Mouse (Mus musculus) liver, embryonic 11.5 days (tissue): ENCODE data around the gene Morc1. TPM values are rescaled to one million over a fixed set of nuclear protein-coding genes. Genes with fewer than 3 reads are reported as not detected.

Experiments
- ATAC-seq: fragments of 200-750 bp; cut with Nextera tagmentation; replicated peaks from 2 replicates; pipeline ENCODE4 v1.8.0; 2017; ENCODE audit warnings: moderate number of reproducible peaks, mild to moderate bottlenecking, moderate TSS enrichment, moderate library complexity; ENCODE audit not compliant: low FRiP score
- DNase-seq: peaks from one replicate; pipeline ENCODE4 v3.0.0-alpha.2; 2017; ENCODE audit warnings: low spot score
- H3K27ac ChIP-seq: fragments of 300-500 bp; sonication (generic); 2 replicates; pipeline ENCODE4 v1.5.1; 2014; ENCODE audit warnings: mild to moderate bottlenecking, low read depth, low read length, control low read depth
- H3K27me3 ChIP-seq: fragments of 300-500 bp; sonication (generic); replicated peaks from 2 replicates; pipeline ENCODE4 v1.6.1; 2014; ENCODE audit warnings: low read length, mixed read lengths; ENCODE audit not compliant: control insufficient read depth, insufficient read depth
- H3K36me3 ChIP-seq: fragments of 300-500 bp; sonication (generic); 2 replicates; pipeline ENCODE4 v1.6.1; 2014; ENCODE audit warnings: mild to moderate bottlenecking, low read length, moderate library complexity, mixed read lengths; ENCODE audit not compliant: control insufficient read depth, insufficient read depth
- H3K4me1 ChIP-seq: fragments of 300-500 bp; sonication (generic); replicated peaks from 2 replicates; pipeline ENCODE4 v1.6.1; 2014; ENCODE audit warnings: low read length, mixed read lengths; ENCODE audit not compliant: control insufficient read depth, insufficient read depth
- H3K4me2 ChIP-seq: fragments of 300-500 bp; sonication (generic); 2 replicates; pipeline ENCODE4 v1.6.1; 2014; ENCODE audit warnings: mild to moderate bottlenecking, control low read depth, moderate library complexity
- H3K4me3 ChIP-seq: fragments of 300-500 bp; sonication (generic); 2 replicates; pipeline ENCODE4 v1.5.1; 2014; ENCODE audit warnings: low read depth, low read length, control low read depth
- H3K9ac ChIP-seq: fragments of 300-500 bp; sonication (generic); 2 replicates; pipeline ENCODE4 v1.6.1; 2014; ENCODE audit warnings: low read depth, low read length, control low read depth
- H3K9me3 ChIP-seq: fragments of 300-500 bp; sonication (generic); 2 replicates; pipeline ENCODE4 v1.6.1; 2016; ENCODE audit warnings: low read length, inconsistent platforms, mixed read lengths; ENCODE audit not compliant: control insufficient read depth
- WGBS: fragments of 180-500 bp; shearing (Covaris S2); extraction: QIAGEN DNeasy Blood & Tissue Kit; methylation state at CpG from one replicate; pipeline ENCODE4 v1.1.7; 2014; 5-methylcytosine and 5-hydroxymethylcytosine counted together
- polyA plus RNA-seq: library from polyadenylated mRNA; unstranded; fragments of >200 nt; fragmentation: Nextera tagmentation; extraction: Ambion mirVana; gene quantifications from 2 replicates; pipeline ENCODE4 v1.2.1, GENCODE M21; 2014

Gene Morc1
- polyA plus RNA-seq, 1 experiment from 2014 or later: 0.25 TPM

- Histone ChIP-seq H3K4me1 (no peaks in the 10 kb centered on the region), H3K27me3 (no peaks in the 10 kb centered on the region), H3K4me2 (no peak overlapping the region), H3K36me3 (no peaks in the 10 kb centered on the region), H3K9ac (no peak overlapping the region), H3K27ac (no peak overlapping the region), H3K9me3 (no peaks in the 10 kb centered on the region), H3K4me3 (no peak overlapping the region)
- DNase-seq: no peak
- no peak for ATAC-seq
- 81% methylated on average over 3 of the region's 3 CpGs for WGBS
Observed at GRCm38 (mm10) chr16:48627296-48627695, 196.3 kb downstream of the Morc1 start.

- Histone ChIP-seq H3K36me3 (no peaks in the 10 kb centered on the region), H3K4me2 (no peak overlapping the region), H3K9ac (no peak overlapping the region), H3K27me3 (no peaks in the 10 kb centered on the region), H3K4me3 (no peak overlapping the region), H3K27ac (no peak overlapping the region), H3K4me1 (no peaks in the 10 kb centered on the region), H3K9me3 (no peaks in the 10 kb centered on the region)
- 80% methylated on average over 5 of the region's 5 CpGs for WGBS
- ATAC-seq (no peak), DNase-seq (no peak)
Observed at GRCm38 (mm10) chr16:48629710-48630109, 198.7 kb downstream of the Morc1 start.

GRCm38 (mm10) chr16:48630466-48630865, 199.4 kb downstream of the Morc1 start:
- H3K27me3 ChIP-seq: no peaks in the 10 kb centered on the region
- no peak overlapping the region for H3K4me3 ChIP-seq
- H3K36me3 ChIP-seq: no peaks in the 10 kb centered on the region
- H3K4me1 ChIP-seq: no peaks in the 10 kb centered on the region
- no peak overlapping the region for H3K27ac ChIP-seq
- no peak overlapping the region for H3K4me2 ChIP-seq
- DNase-seq (no peak), ATAC-seq (no peak)
- no peak overlapping the region for H3K9ac ChIP-seq
- WGBS: 37% methylated on average over 8 of the region's 8 CpGs
- no peaks in the 10 kb centered on the region for H3K9me3 ChIP-seq

GRCm38 (mm10) chr16:48632351-48632750, 201.3 kb downstream of the Morc1 start:
- Histone ChIP-seq H3K27ac (no peak overlapping the region), H3K4me3 (no peak overlapping the region), H3K4me2 (no peak overlapping the region), H3K9me3 (no peaks in the 10 kb centered on the region), H3K27me3 (no peaks in the 10 kb centered on the region), H3K36me3 (no peaks in the 10 kb centered on the region), H3K9ac (no peak overlapping the region), H3K4me1 (no peaks in the 10 kb centered on the region)
- 76% methylated on average over 6 of the region's 6 CpGs for WGBS
- DNase-seq (no peak), ATAC-seq (no peak)

GRCm38 (mm10) chr16:48646246-48646645, 215.2 kb downstream of the Morc1 start:
- Histone ChIP-seq H3K36me3 (no peaks in the 10 kb centered on the region), H3K4me2 (no peak overlapping the region), H3K9me3 (no peaks in the 10 kb centered on the region), H3K27me3 (no peaks in the 10 kb centered on the region), H3K27ac (no peak overlapping the region), H3K9ac (no peak overlapping the region), H3K4me1 (no peaks in the 10 kb centered on the region), H3K4me3 (no peak overlapping the region)
- DNase-seq (no peak), ATAC-seq (no peak)
- 67% methylated on average over 2 of the region's 2 CpGs for WGBS

- H3K4me3 ChIP-seq: no peak overlapping the region
- no peaks in the 10 kb centered on the region for H3K9me3 ChIP-seq
- H3K4me1 ChIP-seq: no peaks in the 10 kb centered on the region
- WGBS: 43% methylated on average over 5 of the region's 5 CpGs
- H3K36me3 ChIP-seq: no peaks in the 10 kb centered on the region
- no peak overlapping the region for H3K4me2 ChIP-seq
- H3K9ac ChIP-seq: no peak overlapping the region
- H3K27ac ChIP-seq: no peak overlapping the region
- DNase-seq (no peak), ATAC-seq (no peak)
- no peaks in the 10 kb centered on the region for H3K27me3 ChIP-seq
Observed at GRCm38 (mm10) chr16:48671696-48672095, 240.7 kb downstream of the Morc1 start.

GRCm38 (mm10) chr16:48672664-48673063, 241.6 kb downstream of the Morc1 start:
- ATAC-seq (no peak), DNase-seq (no peak)
- H3K9ac ChIP-seq: no peak overlapping the region
- WGBS: 73% methylated on average over 3 of the region's 3 CpGs
- H3K4me3 ChIP-seq: no peak overlapping the region
- H3K4me1 ChIP-seq: no peaks in the 10 kb centered on the region
- H3K27ac ChIP-seq: no peak overlapping the region
- no peaks in the 10 kb centered on the region for H3K9me3 ChIP-seq
- H3K4me2 ChIP-seq: no peak overlapping the region
- H3K27me3 ChIP-seq: no peaks in the 10 kb centered on the region
- no peaks in the 10 kb centered on the region for H3K36me3 ChIP-seq

- Histone ChIP-seq H3K4me2 (no peak overlapping the region), H3K4me3 (no peak overlapping the region), H3K27ac (no peak overlapping the region), H3K36me3 (no peaks in the 10 kb centered on the region), H3K27me3 (no peaks in the 10 kb centered on the region), H3K4me1 (no peaks in the 10 kb centered on the region), H3K9ac (no peak overlapping the region), H3K9me3 (no peaks in the 10 kb centered on the region)
- WGBS: 14% methylated on average over 10 of the region's 10 CpGs
- ATAC-seq (peak; percentile 60; the same call in 1 of the 2 replicates), DNase-seq (peak; percentile 50)
Observed at GRCm38 (mm10) chr16:48675607-48676006, 244.6 kb downstream of the Morc1 start.

- H3K9ac ChIP-seq: no peak overlapping the region
- no peaks in the 10 kb centered on the region for H3K27me3 ChIP-seq
- 79% methylated on average over 2 of the region's 2 CpGs for WGBS
- ATAC-seq (no peak), DNase-seq (no peak)
- no peak overlapping the region for H3K4me3 ChIP-seq
- H3K36me3 ChIP-seq: no peaks in the 10 kb centered on the region
- H3K4me2 ChIP-seq: no peak overlapping the region
- no peaks in the 10 kb centered on the region for H3K9me3 ChIP-seq
- no peak overlapping the region for H3K27ac ChIP-seq
- H3K4me1 ChIP-seq: no peaks in the 10 kb centered on the region
Observed at GRCm38 (mm10) chr16:48676205-48676604, 245.2 kb downstream of the Morc1 start.
